Mouse (Mus musculus) right cerebral cortex, postnatal 14 days (tissue): Measurements from ENCODE around the gene Ube2j2.
A peak's percentile ranks its signal among the peaks of the same experiment; 100 is the strongest.

Experiments
- DNase-seq: peaks from one replicate; pipeline ENCODE4 v3.0.0; 2022

Ube2j2 gene

GRCm38 (mm10) chr4:155964396-155964795, 20.8 kb downstream of the Ube2j2 start:
- DNase-seq = no peak

GRCm38 (mm10) chr4:155969043-155969653, 25.5 kb downstream of the Ube2j2 start:
- DNase-seq = no peak

- no peak for DNase-seq
These were observed 26.7 kb downstream of the Ube2j2 start for GRCm38 (mm10) chr4:155970286-155970685.

GRCm38 (mm10) chr4:155972651-155973050, 29.0 kb downstream of the Ube2j2 start:
- DNase-seq = no peak

- no peak for DNase-seq
These were observed 29.6 kb downstream of the Ube2j2 start for GRCm38 (mm10) chr4:155973239-155973638.

- DNase-seq = no peak
These were observed 37.9 kb downstream of the Ube2j2 start for GRCm38 (mm10) chr4:155981436-155982082.

- DNase-seq = no peak
These were observed 40.2 kb downstream of the Ube2j2 start for GRCm38 (mm10) chr4:155983788-155984187.

GRCm38 (mm10) chr4:155991211-155991907, 47.7 kb downstream of the Ube2j2 start:
- no peak for DNase-seq

GRCm38 (mm10) chr4:155991908-155992230, 48.2 kb downstream of the Ube2j2 start:
- no peak for DNase-seq

- peak; percentile 88 for DNase-seq
These were observed 48.7 kb downstream of the Ube2j2 start, which contains the start of the genes B3galt6 and Sdf4 for GRCm38 (mm10) chr4:155992241-155992905. Gene B3galt6 (minus strand): TSS chr4:155992649. Gene Sdf4 (plus strand): TSS chr4:155992872.

GRCm38 (mm10) chr4:155992906-155993547, 49.4 kb downstream of the Ube2j2 start:
- peak; percentile 95 for DNase-seq

GRCm38 (mm10) chr4:155993606-155994005, 50.0 kb downstream of the Ube2j2 start:
- DNase-seq = no peak

- DNase-seq = no peak
These were observed 60.5 kb downstream of the Ube2j2 start for GRCm38 (mm10) chr4:156004109-156004508.

- DNase-seq = no peak
These were observed 64.7 kb downstream of the Ube2j2 start for GRCm38 (mm10) chr4:156008369-156008768.
